Mouse (Mus musculus) small intestine, adult 2 months (tissue): ENCODE data around the gene Arel1.

Experiments used
- CTCF ChIP-seq: fragments of 200-500 bp; IDR thresholded peaks from 2 replicates; pipeline ENCODE4 v1.5.1; 2012; ENCODE audit warnings: low read depth, mild to moderate bottlenecking, control low read depth, inconsistent platforms, low read length, moderate library complexity, mixed read lengths; ENCODE audit not compliant: insufficient replicate concordance, insufficient read length; ENCODE audit errors: extremely low read depth
- POLR2A ChIP-seq: fragments of 200-500 bp; IDR thresholded peaks from 2 replicates; pipeline ENCODE4 v1.6.1; 2012; ENCODE audit warnings: low read depth, mild to moderate bottlenecking, control low read depth, inconsistent platforms, low read length, moderate library complexity

- TF ChIP-seq POLR2A (no peak), CTCF (no peak)
These were observed 22.7 kb downstream of the Arel1 start for GRCm38 (mm10) chr12:84947894-84948583.
